Mouse (Mus musculus) layer of hippocampus, postnatal 10 days (tissue): ENCODE results near the gene Dnajc8. TPM values are rescaled to one million over a fixed set of nuclear protein-coding genes. Genes with fewer than 3 reads are reported as not detected.

Experiments
- DNase-seq, 2 experiments: peaks; one replicate each; pipeline ENCODE4 v3.0.0; 2021; ENCODE audit warnings: low spot score in 2 of 2
- long read RNA-seq: library from polyadenylated mRNA; stranded (forward); transcript quantifications from one replicate; pipeline ENCODE4 v2.0.0, GENCODE M21; 2023
- total RNA-seq, 2 experiments: library from RNA; stranded (reverse); gene quantifications; 2 replicates each; pipeline ENCODE4 v1.2.3; 2021

Gene Dnajc8
- total RNA-seq, result 10 to 100 TPM; 90.4 to 93.7 TPM
- long read RNA-seq, transcript Dnajc8-202 (9 exons, 1,401 nt), result major isoform, 162 of 174 reads
- long read RNA-seq, partial matches to known transcripts, result 3 of 174 reads
- long read RNA-seq, other reads (novel, unspliced or antisense), result 7 of 174 reads

GRCm38 (mm10) chr4:132535406-132536121 is at the start of gene Dnajc8:
TSS of gene Dnajc8 (plus strand) at chr4:132535550.
- DNase-seq, result peak; percentile 95 to 97

- DNase-seq, result no peak
These were observed 46.8 kb upstream of the Dnajc8 start for GRCm38 (mm10) chr4:132488521-132488920.

GRCm38 (mm10) chr4:132488976-132489375 is 46.4 kb upstream of the Dnajc8 start:
- DNase-seq, result no peak

GRCm38 (mm10) chr4:132490273-132491010 is 44.9 kb upstream of the Dnajc8 start:
- no peak for DNase-seq

- no peak for DNase-seq
These were observed 44.3 kb upstream of the Dnajc8 start for GRCm38 (mm10) chr4:132491057-132491456.

- DNase-seq, result no peak
These were observed 43.6 kb upstream of the Dnajc8 start for GRCm38 (mm10) chr4:132491748-132492147.

DNA sequence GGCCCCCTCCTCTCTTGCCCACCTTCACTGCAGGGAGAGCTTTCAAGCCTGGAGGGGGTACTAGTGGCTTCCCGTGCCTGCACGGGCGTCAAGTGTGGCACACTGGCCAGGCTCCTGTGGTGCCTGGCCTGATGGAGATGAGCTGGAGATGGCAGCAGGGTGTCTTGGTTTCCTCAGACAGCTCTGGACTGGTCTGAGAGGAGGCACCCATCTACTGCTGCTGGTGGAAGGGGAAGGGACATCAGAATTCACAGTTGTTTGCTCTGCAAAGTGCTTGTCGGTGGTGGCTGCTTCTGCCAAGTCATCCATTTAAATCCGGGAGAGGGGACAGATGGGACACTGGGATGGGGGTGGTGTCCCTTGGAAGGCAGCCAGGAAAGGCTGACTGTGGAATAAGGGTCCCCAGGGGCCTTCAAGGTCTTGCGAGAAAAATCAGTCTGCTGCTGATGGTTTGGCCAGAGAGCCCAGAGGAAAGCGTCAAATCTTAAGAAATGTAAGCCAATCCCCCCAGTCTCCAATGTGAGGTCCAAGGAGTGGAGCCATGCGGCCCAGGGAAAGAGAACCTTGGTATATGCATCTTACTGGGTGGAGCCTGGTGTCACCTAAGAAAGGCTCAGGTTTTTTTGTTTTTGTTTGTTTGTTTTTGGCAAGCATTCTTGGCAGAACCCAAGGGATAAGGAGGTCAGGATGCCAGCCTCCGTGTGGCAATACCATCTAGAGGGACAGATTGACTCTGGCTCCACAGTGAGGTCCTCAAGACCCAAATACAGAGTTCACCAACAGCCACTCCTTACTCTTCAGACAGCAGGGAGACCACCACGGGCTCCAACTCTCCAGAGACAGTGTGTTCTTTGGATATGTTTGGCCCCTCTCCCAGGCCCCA is 42.9 kb upstream of the Dnajc8 start:
- peak; percentile 41 to 44 for DNase-seq

DNA sequence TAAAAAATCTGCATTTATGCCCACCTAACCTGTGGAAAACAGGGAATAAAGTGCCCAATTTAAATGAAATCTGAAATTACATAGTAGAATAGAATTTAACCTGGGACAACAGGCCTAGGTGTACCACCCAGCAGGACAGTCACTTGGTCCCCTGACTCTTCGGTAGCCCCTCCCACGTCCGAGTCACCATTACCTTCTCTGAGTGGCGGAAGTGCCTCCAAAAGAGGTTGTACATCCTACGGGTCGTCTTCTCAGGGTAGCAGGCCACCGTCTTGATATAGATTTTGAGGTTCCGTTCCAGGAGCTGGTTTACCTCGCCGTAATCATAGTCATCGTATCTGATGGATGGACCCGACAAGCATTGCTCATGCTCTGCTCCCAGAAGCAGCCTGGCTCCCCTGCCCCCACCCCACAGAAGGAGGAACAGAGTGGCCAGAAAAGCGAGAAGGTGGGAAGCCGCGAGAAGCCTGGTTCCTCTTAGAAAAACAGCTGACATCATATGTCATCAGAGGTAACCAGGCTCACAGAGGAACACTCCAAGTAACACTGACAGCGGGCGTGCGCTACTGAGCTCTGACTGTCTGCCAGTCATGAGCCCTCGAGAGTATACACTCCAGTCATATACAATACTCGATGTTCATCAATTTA is 41.0 kb upstream of the Dnajc8 start:
- peak; percentile 24 to 27 for DNase-seq

DNA sequence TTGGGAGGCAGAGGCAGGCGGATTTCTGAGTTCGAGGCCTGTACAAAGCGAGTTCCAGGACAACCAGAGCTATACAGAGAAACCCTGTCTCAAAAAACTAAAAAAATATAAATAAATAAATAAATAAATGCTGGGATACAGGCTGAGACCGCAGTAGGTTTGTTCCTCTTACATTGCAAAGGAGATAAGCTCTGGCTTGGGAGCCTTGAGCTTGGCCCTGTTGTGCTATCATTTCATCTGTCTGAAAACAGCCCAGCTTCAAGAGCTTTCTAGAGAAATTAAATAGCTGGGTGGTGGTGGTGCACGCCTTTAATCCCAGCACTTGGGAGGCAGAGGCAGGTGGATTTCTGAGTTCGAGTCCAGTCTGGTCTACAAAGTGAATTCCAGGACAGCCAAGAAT is 33.7 kb upstream of the Dnajc8 start:
- no peak for DNase-seq

- DNase-seq, result no peak
These were observed 32.0 kb upstream of the Dnajc8 start for GRCm38 (mm10) chr4:132503344-132503743.

DNA sequence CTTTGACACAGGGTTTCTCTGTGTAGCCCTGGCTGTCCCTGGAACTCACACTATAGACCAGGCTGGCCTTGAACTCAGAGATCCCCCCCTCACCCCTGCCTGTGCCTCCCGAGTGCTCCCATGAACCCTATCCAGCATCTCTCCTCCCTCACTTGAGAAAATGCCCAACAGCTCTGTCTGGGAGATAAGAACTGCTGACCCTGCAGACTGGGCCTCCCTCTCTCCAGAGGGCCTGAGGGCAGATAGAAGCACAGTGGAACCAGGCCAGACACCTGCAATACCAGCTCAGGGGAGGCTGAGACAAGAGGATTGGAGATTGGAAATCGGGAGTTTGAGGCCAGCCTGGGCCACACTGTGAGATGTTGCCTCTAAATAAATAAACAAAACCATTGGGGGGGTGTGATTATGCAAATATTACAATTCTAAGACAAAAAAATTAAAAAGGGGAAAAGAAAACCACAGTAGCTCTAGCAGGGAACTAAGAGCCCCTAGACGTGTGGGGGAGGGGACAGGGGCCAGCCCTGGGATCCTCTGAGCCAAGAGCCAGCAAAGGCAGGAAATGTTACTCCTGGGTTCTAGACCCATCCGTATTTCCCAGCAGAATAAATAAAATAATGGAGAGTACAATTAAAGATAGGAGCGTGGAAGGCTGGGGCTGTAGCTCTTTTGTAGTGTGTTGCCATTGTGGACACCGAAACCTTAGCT is 30.2 kb upstream of the Dnajc8 start:
- no peak for DNase-seq

DNA sequence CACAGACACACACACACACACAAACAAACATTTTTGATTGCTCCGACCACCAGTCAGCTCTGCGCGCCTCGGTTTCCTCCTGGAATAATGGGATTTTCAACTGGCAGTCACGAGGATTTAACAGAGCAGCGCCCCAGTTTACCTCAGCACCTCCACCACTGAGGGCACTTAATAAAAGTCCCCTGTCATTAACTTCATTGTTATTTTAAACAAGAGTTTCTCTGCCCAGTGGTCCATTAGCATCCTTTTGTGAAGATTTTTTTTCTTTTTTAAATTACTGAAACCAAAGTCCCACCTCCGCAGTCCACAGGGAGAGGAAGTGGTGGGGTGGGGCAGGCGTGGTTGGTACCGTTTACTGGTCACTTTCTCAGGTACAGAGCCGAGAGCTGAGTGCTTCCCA is 29.6 kb upstream of the Dnajc8 start:
- no peak for DNase-seq

DNA sequence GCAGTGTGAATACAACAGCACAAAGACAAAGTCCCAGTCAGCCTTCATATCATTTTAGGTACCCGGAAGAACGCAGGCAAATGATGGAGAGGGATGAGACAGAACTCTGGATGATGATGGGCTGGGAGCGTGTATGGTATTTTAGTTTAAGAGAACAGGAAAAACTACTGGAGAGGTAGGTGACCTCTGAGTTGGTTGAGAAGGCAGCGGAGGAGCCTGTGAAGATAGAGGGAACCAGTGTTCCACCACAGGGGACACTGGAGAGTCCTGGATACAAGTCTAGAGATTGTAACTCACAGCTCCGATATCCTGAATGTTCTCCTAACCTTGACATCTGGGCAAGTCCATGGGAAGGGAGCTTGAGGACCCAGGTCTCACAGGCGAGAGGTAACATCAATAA is 29.1 kb upstream of the Dnajc8 start:
- DNase-seq, result no peak

- no peak for DNase-seq
These were observed 28.1 kb upstream of the Dnajc8 start for GRCm38 (mm10) chr4:132507210-132507609.

DNA sequence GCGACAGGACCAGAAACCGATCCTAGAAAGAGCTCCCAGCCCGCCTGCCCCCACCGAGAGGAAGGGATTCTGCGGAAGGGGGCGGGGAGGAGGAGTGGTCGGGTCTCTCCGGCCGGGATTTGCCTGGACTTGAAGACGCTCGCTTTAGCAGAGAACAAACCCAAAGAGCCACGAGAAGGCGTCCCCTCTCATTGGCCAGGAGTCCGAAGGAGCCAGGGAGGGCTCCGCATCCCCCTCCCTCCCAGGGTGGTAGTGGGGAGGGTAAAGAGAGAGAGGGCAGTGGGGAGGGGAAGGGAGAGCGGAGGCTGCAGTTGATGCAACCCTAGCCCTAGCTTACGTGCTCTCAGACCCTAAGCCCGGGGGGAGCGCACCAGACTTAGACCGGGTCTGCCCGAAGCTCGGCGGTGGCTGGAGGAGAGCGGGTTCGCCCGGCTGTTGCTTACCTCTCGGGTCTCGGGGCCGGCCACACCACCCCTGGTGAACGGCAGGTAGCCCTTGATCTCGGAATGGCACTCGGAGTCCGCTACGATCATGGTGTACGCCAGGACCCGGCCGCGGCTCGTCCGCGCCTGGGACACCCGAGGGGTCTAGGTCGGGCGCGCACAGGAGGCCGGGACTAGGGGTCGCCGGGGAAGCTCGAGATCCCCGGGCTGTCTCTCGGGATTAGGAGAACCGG is 25.6 kb upstream of the Dnajc8 start:
- peak; percentile 63 to 76 for DNase-seq

- DNase-seq, result peak; percentile 95 to 96
These were observed 25.0 kb upstream of the Dnajc8 start, which contains the start of gene Sesn2 for GRCm38 (mm10) chr4:132510352-132510798. TSS of gene Sesn2 (minus strand) at chr4:132510501.

- DNase-seq, result no peak
These were observed 23.3 kb upstream of the Dnajc8 start for GRCm38 (mm10) chr4:132512080-132512479.

- DNase-seq, result peak in 1 of 2 experiments; percentile 18
These were observed 21.7 kb upstream of the Dnajc8 start for GRCm38 (mm10) chr4:132513395-132514273.
